Mouse (Mus musculus): ENCODE measurements around the gene Hmg20b. TPM values are rescaled to one million over a fixed set of nuclear protein-coding genes. Genes with fewer than 3 reads are reported as not detected.
A peak's percentile ranks its signal among the peaks of the same experiment; 100 is the strongest.

The Hmg20b gene
- total and polyA plus RNA-seq, 2 experiments from 2014 or later, result 9.6 to 24.5 TPM

- Histone ChIP-seq H3K4me2 (ENCODE audit: low read depth, low read length, poor library complexity, severe bottlenecking) (peak overlapping the region; percentile 77), H3K4me3 (ENCODE audit: low read depth, low read length) (peak overlapping the region; percentile 58), H3K9ac (replicated peaks; ENCODE audit: low read length, poor library complexity, severe bottlenecking) (peak overlapping the region; percentile 34; the same call in 1 of the 2 replicates), H3K27ac (ENCODE audit: low read depth, low read length) (peak overlapping the region; percentile 88), H3K4me1 (ENCODE audit: insufficient read depth, low read length) (0 out of 2 replicates have a peak, but pooled peaks cover 3% of the 10 kb centered on the region), H3K36me3 (ENCODE audit: insufficient read depth, low read length) (peaks cover 54% of the 10 kb centered on the region), H3K9me3 (ENCODE audit: low read length) (no peaks in the 10 kb centered on the region), H3K27me3 (ENCODE audit: insufficient read depth, low read length) (no peaks in the 10 kb centered on the region)
- under 1% methylated on average over 37 of the region's 38 CpGs for WGBS
- DNase-seq (ENCODE audit: low spot score) (peak; percentile 99), ATAC-seq (ENCODE audit: low FRiP score) (no peak; the same call in 1 of the 2 replicates)
- no peak for TF ChIP-seq CTCF (IDR thresholded peaks at IDR 0.05)
Measured at GRCm38 (mm10) chr10:81319741-81320549, 30.3 kb downstream of the Hmg20b start.

GRCm38 (mm10) chr10:81319330-81319699, 31.0 kb downstream of the Hmg20b start:
- Histone ChIP-seq H3K36me3 (ENCODE audit: insufficient read depth, low read length) (peaks cover 52% of the 10 kb centered on the region), H3K27ac (ENCODE audit: low read depth, low read length) (peak overlapping the region; percentile 88; the same call in 1 of the 2 replicates), H3K4me3 (ENCODE audit: low read depth, low read length) (peak overlapping the region; percentile 58), H3K4me1 (ENCODE audit: insufficient read depth, low read length) (0 out of 2 replicates have a peak, but pooled peaks cover 3% of the 10 kb centered on the region), H3K27me3 (ENCODE audit: insufficient read depth, low read length) (no peaks in the 10 kb centered on the region), H3K9me3 (ENCODE audit: low read length) (no peaks in the 10 kb centered on the region), H3K4me2 (ENCODE audit: low read depth, low read length, poor library complexity, severe bottlenecking) (peak overlapping the region; percentile 77), H3K9ac (replicated peaks; ENCODE audit: low read length, poor library complexity, severe bottlenecking) (peak overlapping the region; percentile 34; the same call in 1 of the 2 replicates)
- 31% methylated on average over 8 of the region's 8 CpGs for WGBS
- no peak for ATAC-seq (ENCODE audit: low FRiP score)
- peak; percentile 8 for DNase-seq (ENCODE audit: low spot score)
- TF ChIP-seq CTCF (IDR thresholded peaks at IDR 0.05), result peak; percentile 42; the same call in 1 of the 2 replicates

GRCm38 (mm10) chr10:81318589-81319329, 31.5 kb downstream of the Hmg20b start:
- TF ChIP-seq CTCF (IDR thresholded peaks at IDR 0.05), result no peak
- H3K9ac ChIP-seq (replicated peaks; ENCODE audit: low read length, poor library complexity, severe bottlenecking), result 0 out of 2 replicates have a peak overlapping the region, but pooled peaks have one; percentile 34
- WGBS, result 91% methylated on average over 13 of the region's 13 CpGs
- H3K4me1 ChIP-seq (ENCODE audit: insufficient read depth, low read length), result 0 out of 2 replicates have a peak, but pooled peaks cover 3% of the 10 kb centered on the region
- peaks cover 52% of the 10 kb centered on the region for H3K36me3 ChIP-seq (ENCODE audit: insufficient read depth, low read length)
- no peak overlapping the region for H3K4me2 ChIP-seq (ENCODE audit: low read depth, low read length, poor library complexity, severe bottlenecking)
- DNase-seq (ENCODE audit: low spot score) (no peak), ATAC-seq (ENCODE audit: low FRiP score) (no peak)
- no peaks in the 10 kb centered on the region for H3K27me3 ChIP-seq (ENCODE audit: insufficient read depth, low read length)
- H3K27ac ChIP-seq (ENCODE audit: low read depth, low read length), result 0 out of 2 replicates have a peak overlapping the region, but pooled peaks have one; percentile 88
- no peak overlapping the region for H3K4me3 ChIP-seq (ENCODE audit: low read depth, low read length)
- H3K9me3 ChIP-seq (ENCODE audit: low read length), result no peaks in the 10 kb centered on the region

GRCm38 (mm10) chr10:81317273-81317672, 33.0 kb downstream of the Hmg20b start:
- Histone ChIP-seq H3K4me3 (ENCODE audit: low read depth, low read length) (no peak overlapping the region), H3K9ac (replicated peaks; ENCODE audit: low read length, poor library complexity, severe bottlenecking) (no peak overlapping the region), H3K4me2 (ENCODE audit: low read depth, low read length, poor library complexity, severe bottlenecking) (peak overlapping the region; percentile 4; the same call in 1 of the 2 replicates), H3K9me3 (ENCODE audit: low read length) (no peaks in the 10 kb centered on the region), H3K4me1 (ENCODE audit: insufficient read depth, low read length) (0 out of 2 replicates have a peak, but pooled peaks cover 3% of the 10 kb centered on the region), H3K27me3 (ENCODE audit: insufficient read depth, low read length) (no peaks in the 10 kb centered on the region), H3K27ac (ENCODE audit: low read depth, low read length) (no peak overlapping the region), H3K36me3 (ENCODE audit: insufficient read depth, low read length) (peaks cover 53% of the 10 kb centered on the region)
- no peak for TF ChIP-seq CTCF (IDR thresholded peaks at IDR 0.05)
- no peak for DNase-seq (ENCODE audit: low spot score)
- 23% methylated on average over 19 of the region's 20 CpGs for WGBS
- ATAC-seq (ENCODE audit: low FRiP score), result no peak

- no peak overlapping the region for H3K9ac ChIP-seq (replicated peaks; ENCODE audit: low read length, poor library complexity, severe bottlenecking)
- 42% methylated on average over 16 of the region's 16 CpGs for WGBS
Measured at GRCm38 (mm10) chr10:81316338-81317060, 33.8 kb downstream of the Hmg20b start.

More at GRCm38 (mm10) chr10:81316338-81317060, 33.8 kb downstream of the Hmg20b start:
- H3K4me2 ChIP-seq (ENCODE audit: low read depth, low read length, poor library complexity, severe bottlenecking), result peak overlapping the region; percentile 4; the same call in 1 of the 2 replicates
- DNase-seq (ENCODE audit: low spot score) (no peak), ATAC-seq (ENCODE audit: low FRiP score) (no peak)
- peak; percentile 62 for TF ChIP-seq CTCF (IDR thresholded peaks at IDR 0.05)
- 0 out of 2 replicates have a peak, but pooled peaks cover 3% of the 10 kb centered on the region for H3K4me1 ChIP-seq (ENCODE audit: insufficient read depth, low read length)
- no peaks in the 10 kb centered on the region for H3K9me3 ChIP-seq (ENCODE audit: low read length)
- H3K36me3 ChIP-seq (ENCODE audit: insufficient read depth, low read length), result peaks cover 60% of the 10 kb centered on the region
- no peaks in the 10 kb centered on the region for H3K27me3 ChIP-seq (ENCODE audit: insufficient read depth, low read length)
- no peak overlapping the region for H3K27ac ChIP-seq (ENCODE audit: low read depth, low read length)
- H3K4me3 ChIP-seq (ENCODE audit: low read depth, low read length), result no peak overlapping the region
